Mouse (Mus musculus): ENCODE results near the gene Gimap4. TPM values are rescaled to one million over a fixed set of nuclear protein-coding genes. Genes with fewer than 3 reads are reported as not detected.

Gimap4 gene
- total RNA-seq (2021) = 10 to 100 TPM; 50.2 to 52.8 TPM
- long read RNA-seq, experiment 1, transcript Gimap4-202 (3 exons, 1,804 nt) = major isoform, 20 of 28 reads
- long read RNA-seq, experiment 1, partial matches to known transcripts = 3 of 28 reads
- long read RNA-seq, experiment 1, other reads (novel, unspliced or antisense) = 4 of 28 reads
- long read RNA-seq, experiment 2, transcript Gimap4-202 (3 exons, 1,804 nt) = major isoform, 12 of 15 reads
- long read RNA-seq, experiment 2, partial matches to known transcripts = 0 of 15 reads
- long read RNA-seq, experiment 2, other reads (novel, unspliced or antisense) = 3 of 15 reads

DNA sequence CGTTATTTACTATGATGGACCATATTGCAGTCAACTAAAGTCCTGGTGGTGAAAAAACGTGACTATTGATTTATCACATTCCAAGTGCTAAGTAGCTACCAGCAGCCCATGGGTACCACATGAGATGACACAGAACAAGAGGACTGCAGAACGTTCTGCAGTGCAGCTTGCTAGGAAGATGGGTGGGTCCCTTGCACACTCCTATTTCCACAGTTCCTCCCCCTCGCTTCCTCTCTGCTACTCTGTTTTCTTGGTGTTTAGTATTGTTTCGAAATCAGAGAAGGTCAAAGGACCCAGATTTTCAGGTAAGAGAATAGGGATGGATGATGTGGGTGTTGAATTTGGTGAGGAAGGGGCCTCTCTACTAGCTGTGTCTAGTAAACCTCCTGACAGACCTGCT, at the start of gene Gimap4:
TSS of gene Gimap4 (plus strand) at position 231 of the 400 bp plus-strand sequence.
- DNase-seq = no peak

DNA sequence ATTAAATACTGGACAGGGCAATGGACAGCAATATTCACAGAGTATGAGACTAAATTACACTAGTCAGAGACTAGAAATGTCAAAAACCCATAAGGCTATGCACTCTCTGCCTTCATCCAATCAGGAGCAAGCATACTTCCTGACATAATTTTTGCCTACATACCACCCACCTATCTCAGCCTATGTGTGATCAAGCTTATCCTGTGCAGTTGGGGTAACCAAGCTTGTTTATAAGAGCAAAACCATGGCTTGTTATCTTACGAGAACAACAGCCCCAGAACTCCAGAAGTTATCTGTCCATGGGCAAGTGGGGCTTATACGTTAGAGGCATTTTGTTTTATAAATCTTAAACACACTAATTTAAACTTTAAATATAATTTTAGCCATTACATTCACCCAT, 49.2 kb upstream of the Gimap4 start:
- no peak for DNase-seq

DNA sequence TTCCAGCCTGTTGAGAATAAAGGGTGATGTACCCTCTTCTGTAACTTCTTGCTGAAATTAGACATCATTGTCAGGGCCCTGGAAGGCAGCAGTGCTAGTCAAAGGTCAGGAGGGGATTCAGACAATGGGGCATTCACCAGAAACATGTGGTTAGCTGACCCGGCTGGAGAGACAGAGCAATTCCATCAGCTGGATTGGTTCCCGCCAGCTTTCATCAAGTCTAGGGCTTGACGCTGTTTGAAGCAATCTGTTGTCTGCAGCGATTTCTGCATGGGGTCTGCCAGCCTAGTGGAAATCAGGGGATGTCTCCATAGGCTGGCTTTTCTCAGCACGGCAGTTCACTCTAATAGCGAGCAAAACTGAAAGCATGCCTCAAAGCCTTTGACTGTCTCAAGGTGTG, 47.8 kb upstream of the Gimap4 start:
- DNase-seq = no peak

DNA sequence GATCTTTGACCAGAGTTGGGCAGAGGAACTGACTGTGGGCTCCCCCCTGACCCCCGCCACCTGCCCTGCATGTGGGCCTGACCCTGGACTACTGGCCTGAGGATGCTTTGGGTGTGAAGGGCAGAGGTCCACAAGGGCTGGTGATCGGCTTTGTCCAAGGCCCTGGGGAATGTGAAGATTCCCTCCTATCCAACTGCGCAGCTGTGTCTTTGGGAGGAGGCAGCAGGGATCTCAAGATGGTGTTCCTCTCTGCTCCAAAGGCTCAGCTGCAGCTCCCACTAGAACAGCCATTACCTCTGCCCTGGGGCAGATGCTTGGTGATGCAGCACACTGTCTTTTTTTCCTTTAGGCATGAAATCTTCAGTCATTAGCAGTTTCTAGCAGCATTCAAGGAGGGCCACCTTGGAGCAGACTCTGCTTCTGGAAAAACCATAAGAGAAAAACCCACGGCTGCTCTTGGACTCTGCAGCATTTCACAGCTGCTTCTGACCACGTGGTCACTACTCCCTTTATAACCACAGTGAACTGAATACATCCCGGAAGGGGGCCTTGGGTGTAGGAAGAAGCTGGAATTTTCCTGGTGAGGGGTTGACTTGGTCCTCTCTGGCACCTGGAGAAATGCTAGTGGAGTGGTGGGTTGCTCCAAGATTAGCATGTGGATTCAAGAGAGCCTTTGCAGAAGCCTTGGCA, 46.4 kb upstream of the Gimap4 start:
- DNase-seq = no peak

DNA sequence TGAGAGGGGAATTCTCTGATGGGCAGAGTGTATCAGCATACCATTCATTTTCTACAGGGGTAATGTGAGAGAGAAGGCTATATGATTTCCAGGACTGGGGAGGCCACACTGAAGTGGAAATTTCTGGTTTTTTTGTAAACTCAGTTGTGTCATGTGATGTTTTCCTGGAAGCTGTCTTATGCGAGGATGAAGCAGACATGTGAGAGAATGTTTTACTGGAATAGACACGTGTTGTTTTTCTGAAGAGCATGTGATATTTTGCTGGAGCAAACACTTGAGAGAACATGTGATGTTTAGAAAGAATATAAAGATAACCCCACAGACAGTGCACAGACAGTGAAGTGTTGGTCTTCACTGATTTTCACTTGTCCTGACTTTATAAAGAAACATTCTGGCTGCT, 45.8 kb upstream of the Gimap4 start:
- DNase-seq = no peak

DNA sequence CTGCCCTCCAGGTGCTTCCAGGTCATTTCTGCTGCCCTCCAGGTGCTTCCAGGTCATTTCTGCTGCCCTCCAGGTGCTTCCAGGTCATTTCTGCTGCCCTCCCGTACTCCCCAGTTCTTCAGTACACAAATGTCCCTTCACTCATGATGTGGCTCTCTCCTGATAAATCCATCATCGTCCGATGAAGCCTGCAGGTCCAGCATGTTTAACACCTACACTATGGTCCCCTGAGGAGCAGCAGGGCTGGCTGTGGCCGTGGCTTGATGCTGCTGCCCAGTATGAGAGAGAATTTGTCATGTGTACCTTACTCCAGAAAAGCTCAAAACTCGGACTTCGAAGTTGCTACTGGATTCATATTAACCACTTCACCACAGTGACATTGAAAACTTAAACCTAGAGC, 43.0 kb upstream of the Gimap4 start:
- DNase-seq = no peak

DNA sequence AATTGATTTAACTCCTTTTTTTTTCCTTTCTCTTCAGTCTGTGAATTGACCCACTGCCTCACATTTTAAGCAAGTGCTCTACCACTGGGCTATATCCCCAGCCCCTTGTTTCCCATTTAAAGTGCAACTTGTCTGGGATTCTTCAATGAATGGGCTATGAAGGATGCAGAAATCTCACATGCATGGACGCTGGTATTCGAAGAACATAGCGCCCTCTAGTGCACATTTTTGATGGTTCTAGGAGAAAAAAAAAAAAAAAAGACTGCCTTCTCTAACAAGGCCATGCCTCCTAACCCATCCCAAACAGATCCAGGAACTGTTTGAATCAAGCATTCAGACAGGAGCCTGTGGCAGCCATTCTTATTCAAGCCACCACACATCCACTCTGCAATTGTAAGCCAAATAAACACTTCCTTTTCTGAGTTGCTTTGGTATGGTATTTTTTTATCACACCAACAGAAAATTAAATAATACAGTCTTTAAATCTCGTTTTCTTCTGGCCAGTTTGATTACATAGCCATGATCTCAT, 41.5 kb upstream of the Gimap4 start:
- peak; percentile 49 for DNase-seq

DNA sequence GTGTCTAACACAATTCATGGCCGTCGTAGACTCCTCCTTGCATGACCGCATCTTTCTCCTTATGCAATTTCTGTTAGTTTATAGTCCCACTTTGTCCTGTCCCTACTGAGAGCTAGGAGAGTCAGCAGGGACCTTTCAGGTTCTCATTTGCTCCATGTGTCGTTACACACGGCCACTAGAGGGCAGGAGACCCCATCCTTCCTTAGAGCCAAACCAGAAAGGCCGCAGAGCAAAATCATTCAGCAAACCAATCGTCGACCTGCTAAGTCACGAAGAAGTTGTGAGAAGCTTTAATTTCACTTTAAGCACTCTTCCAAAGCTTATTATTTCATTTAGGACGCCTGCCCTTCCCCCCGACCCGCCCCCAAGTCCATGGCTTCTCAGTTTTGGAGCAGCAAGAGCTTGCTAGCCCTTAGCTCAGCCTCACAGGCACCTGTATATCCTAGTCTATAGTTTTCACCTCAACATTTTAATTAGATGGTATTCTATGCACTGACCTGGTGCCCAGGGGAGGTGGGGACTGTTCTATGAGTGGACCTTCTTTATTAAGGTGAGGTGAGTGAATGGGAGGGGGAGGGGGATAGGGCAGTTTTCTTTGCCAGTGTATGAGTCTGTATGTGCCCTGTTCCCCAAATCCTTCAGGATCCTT, 38.6 kb upstream of the Gimap4 start:
- peak; percentile 80 for DNase-seq

DNA sequence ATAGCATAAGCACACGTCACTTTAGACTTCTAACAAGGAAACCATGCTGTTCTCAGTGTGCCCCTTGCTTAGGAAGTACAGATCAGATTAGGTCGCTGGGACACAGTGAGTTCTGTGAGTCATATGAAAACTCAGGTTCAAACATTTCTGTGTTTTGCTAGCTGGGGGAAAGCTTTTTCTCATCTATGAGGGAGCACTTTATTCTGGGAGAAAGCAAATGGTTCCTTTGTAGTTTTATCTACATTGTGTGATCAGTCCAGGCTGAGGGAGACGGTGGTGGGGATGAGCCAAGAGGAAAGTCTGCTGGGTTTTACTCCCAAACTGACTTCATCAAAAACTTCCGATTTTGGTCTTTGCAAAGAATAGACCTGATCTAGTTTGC, 38.0 kb upstream of the Gimap4 start:
- no peak for DNase-seq

DNA sequence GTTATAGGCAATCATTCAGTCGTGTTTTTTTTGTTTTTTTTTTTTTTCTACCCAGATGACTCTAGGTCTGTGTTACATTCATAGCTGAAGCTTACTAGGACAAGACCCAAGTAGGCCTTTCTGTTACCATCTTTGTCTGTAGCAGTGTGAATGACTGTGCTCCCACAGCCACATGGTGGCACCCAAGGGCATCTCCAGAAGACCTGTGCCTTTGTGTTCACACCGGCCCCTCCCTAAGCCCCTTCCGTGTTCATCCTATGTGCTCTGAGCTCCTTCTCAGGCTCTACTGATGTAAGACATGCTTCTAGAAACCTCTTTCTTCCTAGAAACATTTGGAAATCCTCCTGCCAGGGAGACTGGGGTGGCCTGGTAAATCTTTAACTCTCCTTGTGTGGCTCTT, 37.4 kb upstream of the Gimap4 start, which contains the start of gene Gimap8:
TSS of gene Gimap8 (plus strand) at position 240 of the 400 bp plus-strand sequence.
- peak; percentile 51 for DNase-seq

DNA sequence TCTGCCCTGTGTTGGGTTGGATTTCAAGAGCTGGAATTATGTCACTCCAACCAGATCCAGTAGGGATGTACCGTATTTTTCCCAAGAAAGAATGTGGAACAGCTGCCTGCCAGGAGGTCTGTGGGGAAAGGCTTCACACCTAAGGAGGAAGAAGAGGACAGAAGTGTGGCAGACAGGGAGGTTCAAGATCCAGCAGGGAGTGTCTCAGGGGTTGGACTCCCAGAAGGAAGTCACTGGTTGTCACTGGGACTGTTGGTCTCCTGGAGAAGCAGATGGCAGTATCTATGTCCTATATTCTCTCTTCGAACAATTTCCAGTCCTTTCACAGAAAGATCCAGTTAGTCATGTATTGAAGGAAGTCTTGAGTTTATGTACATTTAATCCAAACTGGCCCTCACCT, 36.7 kb upstream of the Gimap4 start:
- DNase-seq = no peak

DNA sequence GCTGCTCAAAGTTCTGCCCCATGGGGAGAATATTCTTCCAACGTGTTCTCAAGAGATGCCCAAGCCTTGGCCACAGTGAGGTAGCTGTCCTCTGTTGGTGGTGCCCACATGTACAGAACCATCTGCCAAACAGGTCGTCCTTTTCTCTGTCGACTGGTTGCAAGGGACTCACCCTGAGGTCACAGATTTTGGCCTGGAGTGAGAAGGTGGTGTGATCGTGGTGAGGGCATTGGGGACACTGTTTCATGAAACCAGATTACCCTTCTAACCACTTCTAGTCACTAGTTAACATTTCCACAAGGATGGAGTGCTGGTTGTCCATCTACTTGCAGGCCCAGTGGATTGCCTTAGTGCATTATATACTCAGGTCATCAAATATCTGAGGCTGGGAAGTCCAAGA, 35.6 kb upstream of the Gimap4 start:
- no peak for DNase-seq

DNA sequence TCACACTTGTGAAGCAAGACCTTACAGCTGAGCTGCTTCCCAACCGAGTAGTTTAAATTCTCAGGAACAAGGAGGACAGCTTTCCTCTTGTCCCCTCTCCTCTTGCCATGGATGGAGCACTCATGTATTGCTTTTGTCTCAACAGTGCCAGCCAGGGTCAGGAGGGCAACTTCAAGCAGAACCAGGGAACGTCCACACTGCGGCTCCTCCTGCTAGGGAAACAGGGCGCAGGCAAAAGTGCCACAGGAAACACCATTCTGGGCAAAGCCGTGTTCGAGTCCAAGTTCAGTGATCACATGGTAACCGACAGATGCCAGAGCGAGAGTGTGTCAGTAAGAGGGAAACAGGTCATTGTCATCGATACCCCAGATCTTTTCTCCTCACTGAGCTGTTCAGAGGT, 34.3 kb upstream of the Gimap4 start:
- no peak for DNase-seq

DNA sequence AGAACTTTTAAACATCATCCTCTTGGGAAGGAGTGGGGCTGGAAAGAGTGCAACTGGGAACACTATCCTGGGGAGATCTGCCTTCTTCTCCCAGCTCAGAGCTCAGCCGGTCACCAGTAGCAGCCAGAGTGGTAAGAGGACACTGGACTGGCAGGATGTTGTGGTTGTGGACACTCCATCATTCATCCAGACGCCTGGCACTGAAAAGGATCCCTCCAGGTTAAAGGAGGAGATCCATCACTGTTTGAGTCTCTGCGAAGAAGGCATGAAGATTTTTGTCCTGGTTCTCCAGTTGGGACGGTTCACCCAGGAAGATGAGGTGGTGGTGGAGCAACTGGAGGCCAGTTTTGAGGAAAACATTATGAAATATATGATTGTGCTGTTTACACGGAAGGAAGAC, 25.6 kb upstream of the Gimap4 start:
- no peak for DNase-seq

DNA sequence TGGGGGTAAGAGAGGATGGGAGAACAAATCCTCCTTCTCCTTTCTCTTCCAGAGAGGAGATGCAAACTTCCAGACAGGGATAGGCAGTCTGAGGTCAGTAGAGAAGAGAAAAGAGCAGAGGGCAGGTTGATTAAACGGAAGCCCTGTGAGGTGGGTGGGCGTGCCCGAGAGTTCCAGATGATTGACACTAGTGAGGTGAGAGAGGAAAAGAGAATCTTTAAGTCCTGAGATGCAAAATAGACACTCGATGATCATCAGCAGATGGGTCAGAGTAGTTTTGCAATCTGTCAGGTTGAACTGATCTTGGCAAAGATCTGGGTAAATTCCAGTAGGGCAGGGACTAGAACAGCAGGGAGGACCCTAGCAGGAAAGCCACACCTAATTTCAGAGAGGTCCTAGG, 19.6 kb upstream of the Gimap4 start:
- DNase-seq = no peak

DNA sequence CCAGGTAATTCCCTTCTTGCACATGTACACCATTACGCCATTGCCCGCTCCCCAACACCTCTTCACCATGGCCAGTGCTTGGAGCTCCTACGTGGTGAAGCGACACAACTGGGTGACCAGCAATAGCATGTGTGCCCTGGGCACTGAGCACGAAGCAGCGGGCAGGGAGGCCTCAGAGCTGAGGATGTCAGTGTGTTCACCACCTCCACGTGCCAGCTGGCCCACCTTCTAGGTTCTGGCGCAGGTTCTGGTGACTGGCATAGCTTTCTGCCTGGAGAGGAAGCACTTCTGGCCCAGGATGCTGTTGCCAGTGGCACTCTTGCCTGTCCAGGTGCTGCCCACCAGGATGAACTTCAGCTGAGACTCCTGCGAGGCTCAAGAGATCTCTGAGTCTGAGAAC, 18.9 kb upstream of the Gimap4 start:
- no peak for DNase-seq

DNA sequence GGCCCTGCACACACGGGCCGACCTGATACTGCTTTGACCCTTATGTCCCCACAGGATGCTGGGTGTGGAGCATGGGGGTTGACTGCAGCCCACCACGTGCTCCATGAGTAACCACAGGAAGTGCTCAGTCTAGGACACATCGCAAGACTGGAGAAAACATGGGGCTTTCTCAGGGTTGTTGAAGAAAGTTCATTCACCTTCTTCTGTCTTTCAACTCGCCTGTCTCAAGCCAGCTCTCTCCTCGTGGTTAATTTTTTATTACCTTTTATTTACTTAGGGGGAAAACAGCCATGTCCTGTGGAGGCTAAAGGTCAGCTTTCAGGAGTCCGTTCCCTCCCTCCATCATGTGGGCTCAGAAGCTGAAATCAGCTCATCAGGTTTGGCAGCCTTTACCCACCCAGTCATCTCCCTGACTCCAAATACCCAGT, 18.2 kb upstream of the Gimap4 start:
- DNase-seq = no peak

DNA sequence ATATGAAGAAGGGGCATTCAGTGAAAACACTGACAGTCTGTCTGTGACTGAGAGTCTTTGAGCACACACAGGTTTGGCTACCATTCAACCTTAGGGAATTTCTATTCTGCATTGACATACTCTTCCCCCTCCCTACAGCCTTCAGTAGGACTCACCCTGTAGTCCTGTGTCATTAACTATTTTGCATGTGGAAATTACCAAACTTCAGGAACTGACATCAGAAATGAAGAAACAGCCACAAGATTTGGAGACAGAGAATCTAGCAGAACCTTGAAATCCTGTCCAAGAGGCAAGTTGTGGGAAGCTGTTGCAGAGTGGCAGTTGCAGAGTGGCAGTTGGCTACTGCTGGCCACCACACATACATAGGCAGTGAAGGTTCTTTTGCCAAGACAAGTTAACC, 16.3 kb upstream of the Gimap4 start:
- no peak for DNase-seq

DNA sequence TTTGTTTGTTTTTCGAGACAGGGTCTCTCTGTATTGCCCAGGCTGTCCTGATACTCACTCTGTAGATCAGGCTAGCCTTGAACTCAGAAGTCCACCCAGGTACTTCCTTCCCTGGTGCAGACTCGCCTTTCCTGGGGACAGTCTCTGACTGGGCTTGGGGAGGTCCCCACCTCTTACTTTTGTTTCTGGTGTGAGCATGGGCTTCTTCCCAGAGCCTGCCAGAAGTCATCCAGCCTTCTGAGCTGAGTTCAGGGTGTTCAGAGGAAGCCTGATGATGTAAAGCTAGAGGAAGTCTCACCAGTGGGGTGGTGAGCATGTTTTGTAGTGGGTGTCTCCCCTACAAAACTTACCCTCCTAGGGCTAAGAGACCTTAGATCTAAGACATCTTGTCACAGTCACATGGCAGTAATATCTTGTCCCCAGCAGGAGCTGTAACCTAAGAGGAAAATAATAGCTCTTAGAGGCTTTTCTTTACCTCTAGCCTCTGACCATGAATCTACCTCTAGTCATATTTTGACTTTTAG, 14.8 kb upstream of the Gimap4 start:
- no peak for DNase-seq

DNA sequence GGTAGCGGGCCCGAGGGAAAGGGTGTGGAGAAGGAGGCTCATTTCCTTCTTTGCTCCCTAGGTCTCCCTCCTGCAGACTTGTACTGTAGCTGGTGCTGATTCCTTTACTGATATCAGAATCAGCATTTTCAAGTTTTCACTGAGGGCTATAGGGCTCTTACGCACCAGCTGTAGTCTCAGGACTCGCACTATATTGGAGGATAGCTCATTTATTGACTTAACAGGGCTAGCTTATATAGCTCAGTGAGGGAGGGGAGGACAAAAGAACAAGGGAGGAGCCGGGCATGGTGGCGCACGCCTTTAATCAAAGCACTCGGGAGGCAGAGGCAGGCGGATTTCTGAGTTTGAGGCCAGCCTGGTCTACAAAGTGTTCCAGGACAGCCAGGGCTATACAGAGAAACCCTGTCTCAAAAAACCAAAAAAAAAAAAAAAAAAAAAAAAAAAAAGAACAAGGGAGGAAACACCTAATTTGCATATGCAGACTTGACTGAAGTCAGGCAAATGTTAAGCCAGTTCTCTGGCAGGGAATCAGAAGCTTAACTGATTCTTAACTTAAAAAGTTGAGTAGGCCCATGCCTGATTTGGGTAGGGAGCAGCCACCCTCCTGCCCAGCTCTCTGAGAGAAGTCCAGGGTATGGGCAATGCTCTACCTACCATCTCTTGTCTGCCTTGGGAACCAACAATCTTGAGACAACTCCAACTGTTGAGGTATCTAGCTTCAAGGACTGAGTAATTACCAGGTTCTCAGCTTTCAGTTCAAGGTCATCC, 9.9 kb upstream of the Gimap4 start:
- no peak for DNase-seq

DNA sequence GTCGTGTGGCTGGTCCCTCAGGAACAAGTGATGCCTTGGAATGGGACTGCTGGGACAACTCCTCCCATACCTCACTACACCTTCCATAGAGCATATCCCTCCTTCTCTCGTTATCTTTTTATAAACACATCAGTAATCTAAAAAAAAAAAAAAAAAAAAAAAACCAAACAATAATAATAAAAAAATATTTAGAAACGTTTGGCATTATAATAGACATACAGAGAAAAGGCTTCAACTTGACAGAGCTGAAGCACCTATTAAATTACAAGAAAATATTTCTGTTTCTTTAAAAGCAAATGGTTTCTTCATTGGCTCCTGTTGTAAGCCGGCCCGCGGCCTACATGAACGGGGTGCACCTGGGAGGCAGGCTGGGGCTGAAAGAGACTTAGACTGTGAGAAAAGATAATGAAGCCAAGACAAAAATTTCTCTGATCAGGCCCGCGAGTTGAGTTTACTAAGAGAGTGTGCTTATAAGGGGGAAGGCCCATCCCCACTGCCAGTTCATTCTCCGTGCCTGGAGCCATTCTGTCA, 8.9 kb upstream of the Gimap4 start:
- no peak for DNase-seq

Data from adrenal gland, postnatal 10 days (tissue).